Mouse (Mus musculus) testis, adult 2 months (tissue): Measurements from ENCODE around the gene Rp2.

Experiments used
- CTCF ChIP-seq: fragments of 200-500 bp; IDR thresholded peaks from 2 replicates; pipeline ENCODE4 v1.5.1; 2012; ENCODE audit warnings: low read depth, mild to moderate bottlenecking, inconsistent platforms, low read length, moderate library complexity; ENCODE audit not compliant: control insufficient read depth, insufficient read depth, insufficient replicate concordance
- POLR2A ChIP-seq: fragments of 200-500 bp; IDR thresholded peaks from 2 replicates; pipeline ENCODE4 v1.6.1; 2012; ENCODE audit warnings: low read depth, mild to moderate bottlenecking, inconsistent platforms, low read length, moderate library complexity; ENCODE audit not compliant: control insufficient read depth

DNA sequence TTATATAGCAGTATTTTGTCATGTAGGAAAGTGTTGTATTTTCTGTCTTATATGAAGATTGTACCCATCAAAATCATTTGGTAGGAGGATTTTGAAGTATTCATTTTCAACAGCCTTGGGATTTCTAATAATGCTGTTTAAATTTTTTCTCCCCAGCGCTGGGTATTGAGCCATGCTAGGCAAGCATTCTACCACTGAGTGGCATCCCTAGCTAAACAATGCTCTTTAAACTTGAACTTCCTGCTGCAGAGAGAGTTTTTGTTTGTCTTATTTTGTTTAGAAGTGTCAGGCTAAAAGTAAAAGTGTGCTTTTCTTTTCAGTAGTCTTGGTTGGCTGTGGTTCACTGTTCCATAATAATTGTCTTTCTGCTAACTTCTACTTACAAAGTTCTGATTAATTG is 1.8 kb downstream of the Rp2 start:
- no peak for TF ChIP-seq POLR2A
- TF ChIP-seq CTCF, result no peak
